Mouse (Mus musculus) embryonic facial prominence, embryonic 14.5 days (tissue): ENCODE results near the gene Vpreb2. TPM values are rescaled to one million over a fixed set of nuclear protein-coding genes. Genes with fewer than 3 reads are reported as not detected.

ENCODE experiments used
- ATAC-seq: fragments of 200-750 bp; cut with Nextera tagmentation; 2 replicates; pipeline ENCODE4 v1.8.0; 2017; ENCODE audit warnings: low read depth, moderate number of reproducible peaks, moderate TSS enrichment
- DNase-seq: peaks from one replicate; pipeline ENCODE4 v3.0.0-alpha.2; 2015; ENCODE audit warnings: low spot score
- H3K27ac ChIP-seq: fragments of 300-500 bp; sonication (generic); replicated peaks from 2 replicates; pipeline ENCODE4 v1.5.1; 2014; ENCODE audit warnings: low read depth, mild to moderate bottlenecking, low read length, moderate library complexity
- H3K27me3 ChIP-seq: fragments of 300-500 bp; sonication (generic); replicated peaks from 2 replicates; pipeline ENCODE4 v1.6.1; 2014; ENCODE audit warnings: low read length; ENCODE audit not compliant: control insufficient read depth, insufficient read depth
- H3K36me3 ChIP-seq: fragments of 300-500 bp; sonication (generic); 2 replicates; pipeline ENCODE4 v1.6.1; 2014; ENCODE audit warnings: low read length, mixed read lengths; ENCODE audit not compliant: control insufficient read depth, insufficient read depth
- H3K4me1 ChIP-seq: fragments of 300-500 bp; sonication (generic); 2 replicates; pipeline ENCODE4 v1.6.1; 2014; ENCODE audit warnings: antibody characterized with exemption, low read length; ENCODE audit not compliant: control insufficient read depth, insufficient read depth
- H3K4me2 ChIP-seq: fragments of 300-500 bp; sonication (generic); 2 replicates; pipeline ENCODE4 v1.6.1; 2014; ENCODE audit warnings: low read depth, mild to moderate bottlenecking, low read length, moderate library complexity, mixed read lengths
- H3K4me3 ChIP-seq: fragments of 300-500 bp; sonication (generic); 2 replicates; pipeline ENCODE4 v1.5.1; 2014; ENCODE audit warnings: low read depth, mild to moderate bottlenecking, low read length
- H3K9ac ChIP-seq: fragments of 300-500 bp; sonication (generic); 2 replicates; pipeline ENCODE4 v1.6.1; 2014; ENCODE audit warnings: low read depth, mild to moderate bottlenecking, low read length, moderate library complexity, mixed read lengths
- H3K9me3 ChIP-seq: fragments of 300-500 bp; sonication (generic); 2 replicates; pipeline ENCODE4 v1.6.1; 2016; ENCODE audit warnings: low read length; ENCODE audit not compliant: control insufficient read depth
- WGBS: fragments of 180-500 bp; shearing (Covaris S2); extraction: QIAGEN DNeasy Blood & Tissue Kit; methylation state at CpG from one replicate; pipeline ENCODE4 v1.1.7; 2014; 5-methylcytosine and 5-hydroxymethylcytosine counted together
- polyA plus RNA-seq: library from polyadenylated mRNA; unstranded; fragments of >200 nt; fragmentation: Nextera tagmentation; extraction: Ambion mirVana; gene quantifications from 2 replicates; pipeline ENCODE4 v1.2.1, GENCODE M21; 2014

Vpreb2 gene
- polyA plus RNA-seq, result 0.31 TPM in 1 of 2 replicates, not detected in the other

DNA sequence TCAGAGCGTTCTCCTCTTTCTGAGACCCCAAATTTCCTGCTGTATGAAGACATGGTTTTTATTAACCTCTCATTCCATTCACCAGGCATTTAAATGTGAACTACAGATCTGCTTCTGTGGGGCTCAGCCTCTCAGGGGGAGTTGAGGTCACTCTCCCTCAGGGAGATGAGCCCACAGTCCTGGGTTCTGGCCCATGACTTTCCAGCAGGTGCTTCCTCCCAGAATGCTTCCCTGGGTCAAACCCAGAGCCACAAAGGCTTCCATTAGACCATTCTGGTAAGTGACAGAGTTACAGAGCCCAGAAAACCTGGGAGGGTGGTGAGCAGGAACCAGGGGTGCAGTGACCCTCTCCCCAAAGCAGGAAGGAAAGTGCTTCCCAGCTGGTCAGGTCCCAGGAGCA, at the start of gene Vpreb2:
Gene Vpreb2 (plus strand): TSS at position 301 of the 400 bp plus-strand sequence.
- DNase-seq (no peak), ATAC-seq (no peak)
- no peak within 1 kb of the TSS for H3K4me3 ChIP-seq
- 46% methylated on average over 1 of the region's 1 CpGs for WGBS
- no peak within 1 kb of the TSS for H3K27ac ChIP-seq
- H3K9ac ChIP-seq, result no peak within 1 kb of the TSS
- H3K4me2 ChIP-seq, result no peak within 1 kb of the TSS
- no peaks in the 10 kb centered on the region for H3K4me1 ChIP-seq
- no peaks in the 10 kb centered on the region for H3K9me3 ChIP-seq
- H3K27me3 ChIP-seq, result no peaks in the 10 kb centered on the region
- H3K36me3 ChIP-seq, result no peaks in the 10 kb centered on the region

DNA sequence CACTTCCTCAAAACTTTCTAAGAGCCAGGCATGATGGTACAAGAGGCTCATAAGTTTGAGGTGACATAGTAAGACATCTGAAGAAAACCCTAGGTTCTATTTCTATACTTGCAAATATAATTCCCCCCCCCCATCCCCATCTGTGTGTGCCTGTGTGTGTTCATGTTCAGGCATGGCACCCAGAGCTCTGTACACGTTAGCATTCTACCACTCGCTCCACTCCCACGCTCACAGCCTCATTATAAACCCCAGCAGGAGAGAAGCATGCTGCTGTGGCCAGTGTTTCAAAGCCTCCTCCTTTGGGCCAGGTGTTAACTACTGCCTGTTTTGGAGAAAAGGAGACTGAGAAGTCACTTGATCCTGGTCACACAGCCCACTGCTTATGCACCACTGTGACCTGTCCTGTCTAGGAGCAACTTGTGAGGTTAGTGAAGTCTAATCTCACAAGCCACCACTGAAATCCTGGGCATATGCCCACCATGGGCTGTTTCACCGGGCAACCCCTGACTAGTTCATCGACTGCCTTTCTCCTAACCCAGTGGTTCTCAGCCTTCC, 48.2 kb upstream of the Vpreb2 start:
- Histone ChIP-seq H3K27ac (no peak overlapping the region), H3K4me1 (peaks cover 3% of the 10 kb centered on the region), H3K4me2 (no peak overlapping the region), H3K27me3 (no peaks in the 10 kb centered on the region), H3K9ac (no peak overlapping the region), H3K4me3 (no peak overlapping the region), H3K36me3 (no peaks in the 10 kb centered on the region), H3K9me3 (no peaks in the 10 kb centered on the region)
- ATAC-seq (no peak), DNase-seq (no peak)
- 77% methylated on average over 5 of the region's 5 CpGs for WGBS

DNA sequence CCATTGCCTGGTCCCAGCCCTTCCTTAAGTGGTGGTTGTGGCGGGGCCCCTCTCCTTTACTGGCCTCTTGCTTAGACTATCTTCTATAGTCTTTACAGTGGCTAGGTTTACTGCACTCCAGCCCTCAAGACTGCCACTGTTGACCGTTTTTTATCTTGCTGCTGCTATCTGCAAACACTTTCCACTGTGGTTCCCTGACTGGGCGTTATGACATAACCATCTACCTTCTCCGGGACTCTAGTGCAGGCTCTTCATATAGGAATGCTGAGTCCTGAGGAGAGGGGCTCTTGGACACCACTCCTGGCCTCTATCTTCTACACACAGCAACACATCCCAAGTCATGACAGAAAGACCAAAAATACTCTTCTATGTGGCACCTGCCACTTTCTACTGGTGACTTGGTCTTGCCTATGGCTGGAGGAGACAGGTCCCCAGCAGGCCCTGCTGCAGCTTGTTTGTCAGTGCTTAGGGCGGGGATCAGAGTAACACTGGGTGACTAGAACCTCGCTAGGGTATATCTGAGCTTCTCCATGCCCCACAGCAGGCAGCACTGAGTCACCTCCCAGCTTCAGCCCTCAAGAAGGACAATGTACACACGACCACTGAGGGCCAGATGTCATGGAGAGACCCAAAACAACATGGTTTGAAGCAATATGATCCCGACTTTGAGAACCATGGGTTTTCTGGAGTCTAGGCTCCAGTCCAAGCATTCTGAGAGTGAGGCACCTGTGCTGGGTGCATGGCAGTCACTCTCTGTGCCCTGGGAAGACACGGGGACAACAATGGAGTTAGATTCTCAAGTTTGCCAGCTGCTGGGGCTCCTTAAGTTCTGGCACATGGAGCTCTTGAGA, 46.4 kb upstream of the Vpreb2 start:
- no peaks in the 10 kb centered on the region for H3K9me3 ChIP-seq
- no peak overlapping the region for H3K9ac ChIP-seq
- WGBS, result 68% methylated on average over 9 of the region's 9 CpGs
- ATAC-seq (no peak), DNase-seq (no peak)
- H3K4me2 ChIP-seq, result no peak overlapping the region
- H3K27me3 ChIP-seq, result no peaks in the 10 kb centered on the region
- H3K4me1 ChIP-seq, result no peaks in the 10 kb centered on the region
- H3K4me3 ChIP-seq, result no peak overlapping the region
- H3K27ac ChIP-seq, result no peak overlapping the region
- H3K36me3 ChIP-seq, result no peaks in the 10 kb centered on the region

DNA sequence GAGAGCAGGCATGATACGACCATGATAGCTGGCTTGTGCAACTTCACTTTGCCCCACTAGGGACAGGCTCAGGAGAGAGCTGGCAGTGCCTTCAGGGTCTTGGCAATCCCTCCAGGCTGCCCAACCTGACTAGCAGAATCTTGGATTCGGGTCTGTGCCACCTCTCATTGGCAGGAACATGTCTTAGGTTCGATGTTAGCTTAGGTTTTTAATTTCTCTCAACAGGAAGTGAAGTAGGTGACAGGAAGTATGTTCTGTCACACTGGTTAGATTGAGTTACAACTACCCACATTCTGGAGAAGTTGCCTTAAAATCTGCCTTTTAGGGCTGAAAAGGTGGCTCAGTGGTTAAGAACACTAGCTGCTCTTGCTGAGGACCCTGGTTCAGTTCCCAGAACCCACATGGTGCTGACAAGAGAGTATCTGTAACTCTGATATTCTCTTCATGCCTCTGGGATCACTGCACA, 45.8 kb upstream of the Vpreb2 start:
- Histone ChIP-seq H3K9ac (no peak overlapping the region), H3K9me3 (no peaks in the 10 kb centered on the region), H3K36me3 (no peaks in the 10 kb centered on the region), H3K4me1 (no peaks in the 10 kb centered on the region), H3K4me3 (no peak overlapping the region), H3K27ac (no peak overlapping the region), H3K27me3 (no peaks in the 10 kb centered on the region), H3K4me2 (no peak overlapping the region)
- no peak for DNase-seq
- ATAC-seq, result no peak
- 57% methylated on average over 3 of the region's 3 CpGs for WGBS

DNA sequence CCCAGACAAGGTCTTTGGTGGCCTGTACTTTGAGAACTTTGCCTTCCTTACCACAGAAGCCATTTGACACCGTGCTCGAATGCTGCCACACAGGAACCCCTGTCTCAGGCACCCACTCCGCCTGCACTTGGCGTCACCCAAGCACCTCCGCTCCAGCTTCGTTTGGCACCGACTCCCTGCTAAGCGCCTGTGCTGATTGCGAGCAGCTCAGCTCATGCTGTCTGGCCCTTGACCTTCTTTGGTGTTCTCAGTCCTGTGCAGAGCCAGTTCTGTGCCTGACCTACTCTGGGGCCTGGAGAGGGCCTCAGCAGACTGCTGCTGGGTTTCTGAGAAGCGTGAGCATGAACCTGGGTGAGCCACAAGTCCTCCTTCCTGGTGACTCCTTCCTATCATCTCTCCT, 43.5 kb upstream of the Vpreb2 start:
- Histone ChIP-seq H3K27me3 (no peaks in the 10 kb centered on the region), H3K4me2 (no peak overlapping the region), H3K36me3 (no peaks in the 10 kb centered on the region), H3K4me3 (no peak overlapping the region), H3K27ac (no peak overlapping the region), H3K9me3 (no peaks in the 10 kb centered on the region), H3K9ac (no peak overlapping the region), H3K4me1 (no peaks in the 10 kb centered on the region)
- ATAC-seq, result no peak
- 76% methylated on average over 10 of the region's 10 CpGs for WGBS
- no peak for DNase-seq

DNA sequence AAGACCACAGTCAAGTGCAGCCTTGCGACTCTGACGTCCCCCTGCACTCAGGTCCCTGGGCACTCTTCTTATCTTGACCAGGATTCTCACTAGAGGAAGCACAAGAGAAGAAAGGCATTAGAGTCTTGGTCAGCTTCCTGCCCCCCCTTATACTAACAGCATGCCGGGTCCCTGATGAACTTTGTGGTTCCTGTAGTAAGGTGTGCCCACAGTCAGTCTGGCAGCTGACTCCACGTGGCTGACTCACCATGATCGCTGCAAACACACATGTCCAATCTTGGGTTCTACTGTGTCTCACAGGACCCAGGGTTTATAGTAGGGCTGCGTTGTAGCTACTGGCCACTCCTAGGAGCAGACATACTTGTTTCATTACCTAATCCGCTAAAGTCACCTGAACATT, 42.0 kb upstream of the Vpreb2 start:
- H3K4me2 ChIP-seq, result no peak overlapping the region
- H3K9me3 ChIP-seq, result no peaks in the 10 kb centered on the region
- ATAC-seq (no peak), DNase-seq (no peak)
- H3K27ac ChIP-seq, result no peak overlapping the region
- no peaks in the 10 kb centered on the region for H3K4me1 ChIP-seq
- H3K27me3 ChIP-seq, result no peaks in the 10 kb centered on the region
- no peak overlapping the region for H3K4me3 ChIP-seq
- H3K9ac ChIP-seq, result no peak overlapping the region
- no peaks in the 10 kb centered on the region for H3K36me3 ChIP-seq
- WGBS, result 90% methylated on average over 7 of the region's 7 CpGs

DNA sequence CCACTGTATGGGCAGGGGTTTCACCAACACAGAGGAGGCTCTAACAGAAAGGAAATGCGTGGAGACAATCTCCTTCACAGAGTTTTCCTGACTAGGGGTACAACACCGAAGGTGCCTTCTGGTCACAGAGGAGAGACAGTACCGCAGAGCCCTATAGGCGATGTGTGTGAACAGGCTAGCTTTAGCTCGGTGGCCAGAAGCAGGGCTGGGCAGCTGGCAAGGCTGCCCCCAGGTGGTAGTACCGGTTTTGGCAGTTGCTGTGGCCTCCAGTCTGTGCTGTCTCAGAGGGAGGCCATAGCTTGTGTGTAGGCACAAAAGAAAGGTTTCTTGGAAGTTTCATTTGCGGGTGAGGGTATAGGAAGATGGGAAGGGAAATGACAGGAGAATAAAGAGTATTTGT, 41.4 kb upstream of the Vpreb2 start:
- WGBS, result 10% methylated on average over 7 of the region's 7 CpGs
- H3K36me3 ChIP-seq, result no peaks in the 10 kb centered on the region
- H3K27me3 ChIP-seq, result no peaks in the 10 kb centered on the region
- H3K4me3 ChIP-seq, result no peak overlapping the region
- no peak overlapping the region for H3K4me2 ChIP-seq
- H3K4me1 ChIP-seq, result no peaks in the 10 kb centered on the region
- H3K27ac ChIP-seq, result no peak overlapping the region
- no peak overlapping the region for H3K9ac ChIP-seq
- DNase-seq, result peak; percentile 56
- H3K9me3 ChIP-seq, result no peaks in the 10 kb centered on the region
- ATAC-seq, result peak; percentile 90

DNA sequence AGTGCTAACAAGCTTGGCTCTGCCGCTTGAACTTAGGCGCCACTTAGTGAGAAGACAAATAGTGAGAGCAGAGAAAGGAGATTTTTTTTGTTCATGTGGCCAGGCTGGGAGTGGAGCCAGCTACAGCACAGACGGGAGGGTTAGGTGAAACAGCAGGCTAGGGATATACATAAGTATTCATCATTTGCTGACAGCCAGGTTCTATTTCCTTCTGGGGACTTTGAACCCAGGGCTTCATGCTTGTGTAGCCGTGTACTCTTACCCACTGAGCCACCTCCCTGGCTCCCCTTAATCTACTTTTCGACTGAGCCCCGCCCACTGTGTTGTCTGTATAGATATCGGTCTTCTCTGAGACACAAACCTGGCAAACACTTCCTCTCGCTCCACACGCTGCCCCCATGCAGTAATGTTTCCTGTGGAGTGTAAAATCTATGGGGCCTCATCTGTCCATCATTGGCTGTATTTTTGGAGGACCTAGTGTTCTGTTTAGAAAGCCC, 40.9 kb upstream of the Vpreb2 start:
- WGBS, result 56% methylated on average over 9 of the region's 9 CpGs
- no peaks in the 10 kb centered on the region for H3K9me3 ChIP-seq
- H3K4me2 ChIP-seq, result no peak overlapping the region

More for the DNA sequence above, 40.9 kb upstream of the Vpreb2 start:
- DNase-seq (no peak), ATAC-seq (peak; percentile 22; the same call in 1 of the 2 replicates)
- H3K4me3 ChIP-seq, result no peak overlapping the region
- H3K36me3 ChIP-seq, result no peaks in the 10 kb centered on the region
- H3K27me3 ChIP-seq, result no peaks in the 10 kb centered on the region
- H3K9ac ChIP-seq, result no peak overlapping the region
- no peak overlapping the region for H3K27ac ChIP-seq
- H3K4me1 ChIP-seq, result no peaks in the 10 kb centered on the region
